Mouse (Mus musculus) induced T-regulatory cell, adult 2 months (primary cell): ENCODE results near the gene Slco4a1.
A peak's percentile ranks its signal among the peaks of the same experiment; 100 is the strongest.

Source experiments
- DNase-seq: peaks from one replicate; pipeline ENCODE4 v3.0.0-alpha.2; 2012; ENCODE audit warnings: low read depth

Gene Slco4a1

GRCm38 (mm10) chr2:180455723-180456698 lies at the start of gene Slco4a1:
Gene Slco4a1 (plus strand): TSS chr2:180456245.
- DNase-seq, result peak; percentile 95

GRCm38 (mm10) chr2:180408410-180408809 lies 47.6 kb upstream of the Slco4a1 start:
- DNase-seq, result peak; percentile 33

- DNase-seq, result no peak
Measured at GRCm38 (mm10) chr2:180410432-180410831, 45.6 kb upstream of the Slco4a1 start.

GRCm38 (mm10) chr2:180411013-180411412 lies 45.0 kb upstream of the Slco4a1 start:
- DNase-seq, result no peak

GRCm38 (mm10) chr2:180415627-180416026 lies 40.4 kb upstream of the Slco4a1 start:
- DNase-seq, result no peak

- no peak for DNase-seq
Measured at GRCm38 (mm10) chr2:180417731-180418130, 38.3 kb upstream of the Slco4a1 start.

GRCm38 (mm10) chr2:180420641-180421040 lies 35.4 kb upstream of the Slco4a1 start:
- no peak for DNase-seq

- DNase-seq, result no peak
Measured at GRCm38 (mm10) chr2:180425115-180425514, 30.9 kb upstream of the Slco4a1 start.

GRCm38 (mm10) chr2:180427073-180427472 lies 29.0 kb upstream of the Slco4a1 start:
- DNase-seq, result no peak

GRCm38 (mm10) chr2:180428331-180428730 lies 27.7 kb upstream of the Slco4a1 start:
- DNase-seq, result peak; percentile 37

- DNase-seq, result no peak
Measured at GRCm38 (mm10) chr2:180430648-180431047, 25.4 kb upstream of the Slco4a1 start.

- DNase-seq, result peak; percentile 83
Measured at GRCm38 (mm10) chr2:180432042-180432668, 23.9 kb upstream of the Slco4a1 start.

- no peak for DNase-seq
Measured at GRCm38 (mm10) chr2:180432751-180433150, 23.3 kb upstream of the Slco4a1 start.

GRCm38 (mm10) chr2:180433350-180433749 lies 22.7 kb upstream of the Slco4a1 start:
- no peak for DNase-seq

- DNase-seq, result peak; percentile 30
Measured at GRCm38 (mm10) chr2:180435341-180435926, 20.6 kb upstream of the Slco4a1 start.

- peak; percentile 75 for DNase-seq
Measured at GRCm38 (mm10) chr2:180437149-180437864, 18.7 kb upstream of the Slco4a1 start.

- DNase-seq, result no peak
Measured at GRCm38 (mm10) chr2:180439791-180440190, 16.3 kb upstream of the Slco4a1 start.

GRCm38 (mm10) chr2:180440596-180441332 lies 15.3 kb upstream of the Slco4a1 start:
- no peak for DNase-seq

GRCm38 (mm10) chr2:180442061-180442460 lies 14.0 kb upstream of the Slco4a1 start:
- DNase-seq, result no peak

- no peak for DNase-seq
Measured at GRCm38 (mm10) chr2:180443861-180444260, 12.2 kb upstream of the Slco4a1 start.
